Mouse (Mus musculus): Measurements from ENCODE around the gene Gm28035. TPM values are rescaled to one million over a fixed set of nuclear protein-coding genes. Genes with fewer than 3 reads are reported as not detected.

Gm28035 gene
- polyA plus RNA-seq, 1 experiment from 2014 or later, result 0.10 TPM

DNA sequence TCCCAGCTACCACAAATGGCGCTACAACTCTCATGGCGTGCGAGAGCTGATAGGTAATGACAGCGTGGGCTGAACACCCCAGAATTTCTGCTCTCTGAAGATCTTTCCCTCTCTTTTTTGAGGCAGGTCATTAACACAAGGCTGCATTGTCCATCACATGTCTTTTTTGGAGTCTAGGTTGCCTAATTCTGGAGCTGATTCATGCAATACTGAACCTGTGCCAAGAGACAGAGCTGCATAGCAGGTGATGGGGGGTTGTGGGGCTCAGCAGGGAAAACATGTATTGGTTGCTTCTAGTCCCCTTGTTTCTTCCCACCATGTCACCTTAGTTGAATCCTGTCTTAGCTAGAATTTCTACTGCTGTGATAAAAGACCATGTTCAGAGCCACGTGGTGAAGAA lies 84.9 kb downstream of the Gm28035 start:
- Histone ChIP-seq H3K4me2 (no peak overlapping the region), H3K4me1 (no peaks in the 10 kb centered on the region), H3K36me3 (peaks cover 95% of the 10 kb centered on the region), H3K27me3 (no peaks in the 10 kb centered on the region), H3K27ac (no peak overlapping the region), H3K9ac (no peak overlapping the region), H3K9me3 (no peaks in the 10 kb centered on the region), H3K4me3 (no peak overlapping the region)
- no peak for ATAC-seq (ENCODE audit: insufficient number of reproducible peaks, low FRiP score, low TSS enrichment, low read depth)
- WGBS, result 92% methylated on average over 5 of the region's 5 CpGs

DNA sequence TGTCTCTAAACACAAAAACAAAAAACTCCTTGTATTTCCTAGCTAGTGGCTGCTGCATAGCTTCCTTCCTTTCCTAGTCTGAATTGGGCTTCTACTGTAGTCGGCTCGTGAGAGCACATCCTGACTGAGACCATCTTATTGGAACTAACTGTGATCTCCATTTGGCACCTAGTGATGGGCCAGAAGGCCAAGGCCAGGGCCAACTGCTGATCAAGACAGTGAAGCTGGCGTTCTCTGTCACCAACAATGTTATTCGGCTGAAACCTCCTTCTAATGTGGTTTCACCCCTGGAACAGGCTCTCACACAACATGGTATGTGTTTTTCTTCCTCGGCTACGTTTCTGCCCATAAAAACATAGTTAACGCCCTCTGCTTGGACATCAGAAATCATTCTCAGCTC lies 86.9 kb downstream of the Gm28035 start:
- 88% methylated on average over 7 of the region's 7 CpGs for WGBS
- Histone ChIP-seq H3K9ac (no peak overlapping the region), H3K27ac (no peak overlapping the region), H3K27me3 (no peaks in the 10 kb centered on the region), H3K4me1 (no peaks in the 10 kb centered on the region), H3K36me3 (peaks cover 97% of the 10 kb centered on the region), H3K9me3 (no peaks in the 10 kb centered on the region), H3K4me3 (no peak overlapping the region), H3K4me2 (no peak overlapping the region)
- ATAC-seq (ENCODE audit: insufficient number of reproducible peaks, low FRiP score, low TSS enrichment, low read depth), result no peak

DNA sequence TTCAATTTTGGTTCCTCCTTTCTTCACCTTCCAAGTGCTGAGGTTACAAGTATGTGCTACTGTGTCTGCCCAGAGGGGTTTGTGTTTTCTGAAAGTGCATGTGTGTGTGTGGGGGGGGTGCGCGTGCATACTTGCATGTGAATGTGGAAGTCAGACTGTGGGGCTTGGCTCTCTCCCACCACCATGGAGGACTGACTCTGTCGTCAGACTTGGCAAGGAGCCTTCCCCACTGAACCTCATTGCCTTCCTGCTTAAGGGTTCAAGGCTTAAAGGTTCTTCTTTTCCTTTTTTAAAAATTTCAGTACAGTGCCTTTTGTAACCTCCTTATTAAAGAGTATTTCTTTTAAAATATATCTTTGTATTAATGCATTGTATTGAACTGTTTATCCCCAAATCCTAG lies 88.4 kb downstream of the Gm28035 start:
- Histone ChIP-seq H3K9me3 (no peaks in the 10 kb centered on the region), H3K4me3 (no peak overlapping the region), H3K4me2 (no peak overlapping the region), H3K36me3 (peaks cover 97% of the 10 kb centered on the region), H3K4me1 (no peaks in the 10 kb centered on the region), H3K27ac (no peak overlapping the region), H3K9ac (no peak overlapping the region), H3K27me3 (no peaks in the 10 kb centered on the region)
- no peak for ATAC-seq (ENCODE audit: insufficient number of reproducible peaks, low FRiP score, low TSS enrichment, low read depth)
- 87% methylated on average over 3 of the region's 3 CpGs for WGBS

Other genes with a start within 250 kb of the Gm28035 start
- gene Wdr34, start 191.7 kb upstream of the Gm28035 start, polyA plus RNA-seq (2015; fragmentation: Nextera tagmentation; extraction: Ambion mirVana), result 36.7 and 37.0 TPM in 2 replicates
- 323 and 361 TPM in 2 replicates for gene Set, start 183.2 kb upstream of the Gm28035 start, polyA plus RNA-seq (2015; fragmentation: Nextera tagmentation; extraction: Ambion mirVana)
- 8.6 and 10.4 TPM in 2 replicates for gene Pkn3, start 162.9 kb upstream of the Gm28035 start, polyA plus RNA-seq (2015; fragmentation: Nextera tagmentation; extraction: Ambion mirVana)
- gene Zdhhc12, start 146.9 kb upstream of the Gm28035 start, polyA plus RNA-seq (2015; fragmentation: Nextera tagmentation; extraction: Ambion mirVana), result 21.1 and 21.6 TPM in 2 replicates
- gene Zer1, start 116.0 kb upstream of the Gm28035 start, polyA plus RNA-seq (2015; fragmentation: Nextera tagmentation; extraction: Ambion mirVana), result 6.5 and 8.6 TPM in 2 replicates
- 5.5 and 8.0 TPM in 2 replicates for gene Tbc1d13, start 106.8 kb upstream of the Gm28035 start, polyA plus RNA-seq (2015; fragmentation: Nextera tagmentation; extraction: Ambion mirVana)
- gene Endog, start 69.1 kb upstream of the Gm28035 start, polyA plus RNA-seq (2015; fragmentation: Nextera tagmentation; extraction: Ambion mirVana), result 14.8 and 17.0 TPM in 2 replicates
- gene Spout1, start 62.1 kb upstream of the Gm28035 start, polyA plus RNA-seq (2015; fragmentation: Nextera tagmentation; extraction: Ambion mirVana), result 75.0 and 75.2 TPM in 2 replicates
- 12.4 TPM in 2 replicates for gene Kyat1, start 34.7 kb upstream of the Gm28035 start, polyA plus RNA-seq (2015; fragmentation: Nextera tagmentation; extraction: Ambion mirVana)
- gene Lrrc8a, start 2.9 kb upstream of the Gm28035 start, polyA plus RNA-seq (2015; fragmentation: Nextera tagmentation; extraction: Ambion mirVana), result 40.6 and 42.5 TPM in 2 replicates
- 5.9 and 6.8 TPM in 2 replicates for gene Phyhd1, start 25.6 kb downstream of the Gm28035 start, polyA plus RNA-seq (2015; fragmentation: Nextera tagmentation; extraction: Ambion mirVana)
- not detected in 2 replicates for gene Gm28038, start 40.5 kb downstream of the Gm28035 start, polyA plus RNA-seq (2015; fragmentation: Nextera tagmentation; extraction: Ambion mirVana)
- gene Dolk, start 45.8 kb downstream of the Gm28035 start, polyA plus RNA-seq (2015; fragmentation: Nextera tagmentation; extraction: Ambion mirVana), result 31.5 and 33.4 TPM in 2 replicates
- gene Nup188, start 45.8 kb downstream of the Gm28035 start, polyA plus RNA-seq (2015; fragmentation: Nextera tagmentation; extraction: Ambion mirVana), result 28.2 and 32.4 TPM in 2 replicates
- 87.5 and 88.5 TPM in 2 replicates for gene Sh3glb2, start 118.8 kb downstream of the Gm28035 start, polyA plus RNA-seq (2015; fragmentation: Nextera tagmentation; extraction: Ambion mirVana)
- 23.3 and 23.9 TPM in 2 replicates for gene Miga2, start 123.7 kb downstream of the Gm28035 start, polyA plus RNA-seq (2015; fragmentation: Nextera tagmentation; extraction: Ambion mirVana)
- 35.5 and 35.8 TPM in 2 replicates for gene Dolpp1, start 151.7 kb downstream of the Gm28035 start, polyA plus RNA-seq (2015; fragmentation: Nextera tagmentation; extraction: Ambion mirVana)
- gene Crat, start 175.2 kb downstream of the Gm28035 start, polyA plus RNA-seq (2015; fragmentation: Nextera tagmentation; extraction: Ambion mirVana), result 23.9 and 37.6 TPM in 2 replicates
- gene Ptpa, start 175.5 kb downstream of the Gm28035 start, polyA plus RNA-seq (2015; fragmentation: Nextera tagmentation; extraction: Ambion mirVana), result 137 and 149 TPM in 2 replicates
- 1.9 and 2.1 TPM in 2 replicates for gene Ier5l, start 233.7 kb downstream of the Gm28035 start, polyA plus RNA-seq (2015; fragmentation: Nextera tagmentation; extraction: Ambion mirVana)

Measured in limb, embryonic 15.5 days (tissue).